Mouse (Mus musculus) thymus, adult 18-20 months (tissue): ENCODE measurements around the gene Spata2.

Source experiments
- DNase-seq, 2 experiments: peaks; one replicate each; pipeline ENCODE4 v3.0.0; 2022; ENCODE audit warnings: mixed read lengths in 2 of 2

The Spata2 gene

GRCm38 (mm10) chr2:167492713-167493636, at the start of gene Spata2:
Gene Spata2, minus strand, starts transcription at chr2:167492887.
- DNase-seq, result peak; percentile 87 to 90

GRCm38 (mm10) chr2:167542361-167542760, 49.7 kb upstream of the Spata2 start:
- no peak for DNase-seq

GRCm38 (mm10) chr2:167541761-167542160, 49.1 kb upstream of the Spata2 start:
- no peak for DNase-seq

- no peak for DNase-seq
Measured at GRCm38 (mm10) chr2:167541324-167541723, 48.6 kb upstream of the Spata2 start.

GRCm38 (mm10) chr2:167540477-167541110, 47.9 kb upstream of the Spata2 start:
- DNase-seq, result no peak

- DNase-seq, result no peak
Measured at GRCm38 (mm10) chr2:167539536-167540476, 47.1 kb upstream of the Spata2 start.

- peak in 1 of 2 experiments; percentile 33 for DNase-seq
Measured at GRCm38 (mm10) chr2:167538671-167539306, 46.1 kb upstream of the Spata2 start.

GRCm38 (mm10) chr2:167537476-167538297, 45.0 kb upstream of the Spata2 start, which contains the start of gene Snai1:
Gene Snai1, plus strand, starts transcription at chr2:167538195.
- DNase-seq, result peak; percentile 84 to 88

- no peak for DNase-seq
Measured at GRCm38 (mm10) chr2:167536320-167536945, 43.7 kb upstream of the Spata2 start.

GRCm38 (mm10) chr2:167533880-167534279, 41.2 kb upstream of the Spata2 start:
- DNase-seq, result no peak

GRCm38 (mm10) chr2:167532131-167532530, 39.4 kb upstream of the Spata2 start:
- DNase-seq, result no peak

GRCm38 (mm10) chr2:167530536-167530935, 37.8 kb upstream of the Spata2 start:
- DNase-seq, result no peak

- no peak for DNase-seq
Measured at GRCm38 (mm10) chr2:167529935-167530513, 37.3 kb upstream of the Spata2 start.

- no peak for DNase-seq
Measured at GRCm38 (mm10) chr2:167528278-167528677, 35.6 kb upstream of the Spata2 start.

- no peak for DNase-seq
Measured at GRCm38 (mm10) chr2:167519606-167520252, 27.0 kb upstream of the Spata2 start.

GRCm38 (mm10) chr2:167515688-167516087, 23.0 kb upstream of the Spata2 start:
- DNase-seq, result no peak

GRCm38 (mm10) chr2:167514641-167515040, 22.0 kb upstream of the Spata2 start:
- no peak for DNase-seq

GRCm38 (mm10) chr2:167512970-167513369, 20.3 kb upstream of the Spata2 start:
- no peak for DNase-seq

- no peak for DNase-seq
Measured at GRCm38 (mm10) chr2:167512365-167512764, 19.7 kb upstream of the Spata2 start.

- no peak for DNase-seq
Measured at GRCm38 (mm10) chr2:167510485-167510884, 17.8 kb upstream of the Spata2 start.
